Mouse (Mus musculus) splenic B cell, adult 2 months (primary cell): ENCODE measurements at regions not wholly inside any gene's neighbourhood (a gene's known extent, or its start where the extent isn't known, plus 50 kb on each side); places are given as distances from the start of the nearest gene placed in this dataset.

Source experiments
- DNase-seq: peaks from one replicate; pipeline ENCODE4 v3.0.0-alpha.2; 2011; ENCODE audit warnings: low read depth, low spot score
- H3K27me3 ChIP-seq: 2 replicates; pipeline ENCODE4 v1.6.1; 2012; ENCODE audit warnings: mild to moderate bottlenecking, low read length, moderate library complexity, mixed read lengths; ENCODE audit not compliant: control insufficient read depth, poor library complexity, insufficient read depth, severe bottlenecking
- H3K36me3 ChIP-seq: 2 replicates; pipeline ENCODE4 v1.6.1; 2012; ENCODE audit warnings: mild to moderate bottlenecking, low read length, moderate library complexity, mixed read lengths; ENCODE audit not compliant: control insufficient read depth, poor library complexity, insufficient read depth, severe bottlenecking

DNA sequence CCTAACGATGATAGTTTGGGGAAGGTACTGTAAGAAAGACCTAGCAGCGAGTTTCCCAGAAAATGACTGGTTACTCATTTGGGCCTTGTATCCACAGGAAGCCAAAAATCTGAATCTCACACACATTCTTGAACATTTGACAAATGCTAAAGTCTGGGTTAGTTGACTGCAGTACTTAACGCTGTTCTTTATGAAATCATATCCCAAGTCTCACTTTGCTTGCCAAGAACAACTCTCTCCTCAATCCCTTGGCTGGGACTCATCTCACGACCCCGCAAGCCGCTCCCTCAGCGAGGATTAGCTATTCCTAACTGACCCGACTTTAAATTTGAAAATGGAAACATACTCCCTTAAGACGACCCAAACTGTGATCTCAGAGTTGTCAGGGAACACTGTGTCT is 54.8 kb upstream of the Skap2 start:
- Histone ChIP-seq H3K36me3 (no peaks in the 10 kb centered on the region), H3K27me3 (no peaks in the 10 kb centered on the region)
- no peak for DNase-seq

GRCm38 (mm10) chr6:52065652-52066051 is 53.3 kb upstream of the Skap2 start:
- no peak for DNase-seq
- no peaks in the 10 kb centered on the region for H3K27me3 ChIP-seq
- no peaks in the 10 kb centered on the region for H3K36me3 ChIP-seq

DNA sequence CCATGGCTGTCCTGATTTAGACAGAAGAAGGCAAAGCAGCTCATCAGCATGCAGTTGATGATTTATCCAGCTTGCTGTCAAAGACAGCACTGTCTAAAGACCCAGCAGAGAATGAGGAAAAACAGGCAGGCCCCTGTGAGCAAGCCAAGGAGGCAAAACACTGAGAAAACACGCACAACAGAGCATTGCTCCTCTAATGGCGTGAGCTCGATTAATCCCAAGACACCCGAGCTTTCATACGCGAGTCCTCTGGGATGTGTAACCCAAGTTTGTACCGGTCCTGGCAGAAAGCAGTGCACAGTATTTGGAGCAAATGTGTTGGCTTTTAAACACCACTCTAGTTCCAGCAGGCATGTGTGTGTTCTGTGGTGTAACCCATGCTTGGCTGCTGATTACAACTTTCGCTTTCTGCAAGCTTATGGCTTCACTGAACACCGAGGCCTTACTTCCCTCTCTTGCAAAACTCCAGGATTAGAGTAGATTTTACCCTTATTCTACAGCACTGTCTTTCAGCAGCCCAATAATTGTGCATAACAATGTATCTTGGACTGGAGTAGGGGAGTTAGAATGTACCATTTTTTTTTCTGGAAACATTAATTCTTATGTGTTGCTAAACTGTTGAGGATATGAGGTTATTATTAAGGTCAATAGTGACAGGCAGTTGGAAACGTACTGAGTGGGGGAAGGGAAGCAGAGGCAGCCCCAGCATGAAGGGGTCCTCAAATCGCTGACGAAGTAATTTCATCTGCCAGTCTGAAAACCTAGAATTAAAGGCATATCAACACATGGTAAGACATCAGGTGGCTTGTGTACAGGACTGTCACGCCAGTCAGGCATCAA is 52.0 kb upstream of the Skap2 start:
- DNase-seq: peak; percentile 49
- Histone ChIP-seq H3K36me3 (no peaks in the 10 kb centered on the region), H3K27me3 (no peaks in the 10 kb centered on the region)
